Mouse (Mus musculus): ENCODE results near the gene Dll4.

The Dll4 gene

GRCm38 (mm10) chr2:119312380-119312958 is 13.1 kb upstream of the Dll4 start:
- DNase-seq: no peak

GRCm38 (mm10) chr2:119313780-119314479 is 11.7 kb upstream of the Dll4 start:
- DNase-seq: no peak

- no peak for DNase-seq
Observed at GRCm38 (mm10) chr2:119314742-119315310, 10.8 kb upstream of the Dll4 start.

- no peak for DNase-seq
Observed at GRCm38 (mm10) chr2:119318043-119318710, 7.4 kb upstream of the Dll4 start.

- no peak for DNase-seq
Observed at GRCm38 (mm10) chr2:119320571-119320970, 5.0 kb upstream of the Dll4 start.

GRCm38 (mm10) chr2:119321771-119322586 is 3.6 kb upstream of the Dll4 start:
- no peak for DNase-seq

GRCm38 (mm10) chr2:119322587-119323300 is 2.8 kb upstream of the Dll4 start:
- no peak for DNase-seq

GRCm38 (mm10) chr2:119323866-119324575 is 1.6 kb upstream of the Dll4 start:
- DNase-seq: no peak

- no peak for DNase-seq
Observed at GRCm38 (mm10) chr2:119324576-119325318, 837 bp upstream of the Dll4 start.

GRCm38 (mm10) chr2:119326161-119327101 is 847 bp downstream of the Dll4 start:
- no peak for DNase-seq

- DNase-seq: peak in 1 of 2 experiments; percentile 34
Observed at GRCm38 (mm10) chr2:119327102-119327480, 1.5 kb downstream of the Dll4 start.

- no peak for DNase-seq
Observed at GRCm38 (mm10) chr2:119327942-119328526, 2.5 kb downstream of the Dll4 start.

GRCm38 (mm10) chr2:119328546-119328945 is 3.0 kb downstream of the Dll4 start:
- DNase-seq: no peak

- no peak for DNase-seq
Observed at GRCm38 (mm10) chr2:119329123-119329817, 3.7 kb downstream of the Dll4 start.

GRCm38 (mm10) chr2:119330795-119331194 is 5.2 kb downstream of the Dll4 start:
- no peak for DNase-seq

GRCm38 (mm10) chr2:119332177-119332661 is 6.6 kb downstream of the Dll4 start:
- DNase-seq: no peak

- DNase-seq: no peak
Observed at GRCm38 (mm10) chr2:119334135-119334534, 8.6 kb downstream of the Dll4 start.

- DNase-seq: no peak
Observed at GRCm38 (mm10) chr2:119334964-119335525, 9.5 kb downstream of the Dll4 start.

Data from thymus, adult 18-20 months (tissue).